Mouse (Mus musculus) olfactory bulb, adult 2 months (tissue): ENCODE measurements at regions not wholly inside any gene's neighbourhood (a gene's known extent, or its start where the extent isn't known, plus 50 kb on each side); places are given as distances from the start of the nearest gene placed in this dataset.

Source experiments
- CTCF ChIP-seq: fragments of 200-500 bp; IDR thresholded peaks from 2 replicates; pipeline ENCODE4 v1.5.1; 2012; ENCODE audit warnings: low read depth, mild to moderate bottlenecking, low read length, moderate library complexity; ENCODE audit not compliant: insufficient read depth
- POLR2A ChIP-seq: fragments of 200-500 bp; IDR thresholded peaks from 2 replicates; pipeline ENCODE4 v1.6.1; 2012; ENCODE audit warnings: mild to moderate bottlenecking, low read depth, low read length, moderate library complexity; ENCODE audit not compliant: insufficient read depth

DNA sequence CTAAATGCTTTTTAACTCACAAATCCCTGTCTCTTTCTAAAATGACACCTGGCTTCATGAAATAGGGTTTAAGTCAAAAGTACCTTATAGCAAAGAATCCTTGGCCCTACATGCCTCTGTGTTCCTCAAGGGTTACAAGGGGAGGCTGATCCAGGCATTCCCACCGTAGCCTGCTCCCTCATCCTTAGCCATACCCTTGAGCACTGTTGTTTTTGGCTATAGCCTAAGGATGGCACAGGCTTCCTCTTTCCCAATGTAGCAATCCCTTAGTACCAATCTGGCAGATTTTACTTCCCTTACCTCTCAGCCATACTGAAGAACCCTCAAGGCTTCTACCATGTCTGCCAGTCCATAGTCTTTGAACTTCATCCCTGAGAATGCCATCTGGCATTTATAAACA, 194.2 kb upstream of the Gm9747 start:
- no peak for TF ChIP-seq CTCF
- no peak for TF ChIP-seq POLR2A
